Mouse (Mus musculus) heart, adult 18-20 months (tissue): ENCODE data around the gene Tmem54. TPM values are rescaled to one million over a fixed set of nuclear protein-coding genes. Genes with fewer than 3 reads are reported as not detected.

ENCODE experiments used
- DNase-seq, 2 experiments: peaks; one replicate each; pipeline ENCODE4 v3.0.0; 2021 to 2022; ENCODE audit warnings: mixed read lengths in 1 of 2
- total RNA-seq, 2 experiments: library from RNA; stranded (reverse); gene quantifications; 2 replicates each; pipeline ENCODE4 v1.2.3; 2021

The Tmem54 gene
- total RNA-seq, 2 experiments from 2014 or later: not detected

- DNase-seq: no peak
Measured at GRCm38 (mm10) chr4:129151276-129151811, 46.0 kb downstream of the Tmem54 start.

GRCm38 (mm10) chr4:129157541-129157940, 52.2 kb downstream of the Tmem54 start:
- DNase-seq: no peak

GRCm38 (mm10) chr4:129158549-129158948, 53.2 kb downstream of the Tmem54 start:
- no peak for DNase-seq

GRCm38 (mm10) chr4:129161076-129161475, 55.7 kb downstream of the Tmem54 start:
- DNase-seq: no peak

Other genes starting within 250 kb of the Tmem54 start
- gene Trim62, start 222.0 kb upstream of the Tmem54 start, total RNA-seq: 1 to 10 TPM; 1.1 to 1.3 TPM
- 1 to 10 TPM; 2.3 to 3.5 TPM for gene Azin2, start 143.1 kb upstream of the Tmem54 start, total RNA-seq
- gene Ak2, start 113.6 kb upstream of the Tmem54 start, total RNA-seq: 10 to 100 TPM; 75.7 to 78.3 TPM
- 10 to 100 TPM; 27.3 to 28.2 TPM for gene Rnf19b, start 47.3 kb upstream of the Tmem54 start, total RNA-seq
- gene Hpca, start 16.5 kb downstream of the Tmem54 start, total RNA-seq: under 1 TPM in 1 of 2 experiments, not detected in 1; 0.18 TPM
- gene Fndc5, start 31.5 kb downstream of the Tmem54 start, total RNA-seq: 100 to 1,000 TPM; 312 to 343 TPM
- gene S100pbp, start 84.2 kb downstream of the Tmem54 start, total RNA-seq: 1 to 10 TPM; 8.4 to 9.2 TPM
- gene Yars, start 84.2 kb downstream of the Tmem54 start, total RNA-seq: 10 to 100 TPM; 25.6 to 33.4 TPM
- gene C77080, start 155.9 kb downstream of the Tmem54 start, total RNA-seq: 1 to 10 TPM; 2.6 to 3.0 TPM
- gene Sync, start 182.1 kb downstream of the Tmem54 start, total RNA-seq: 10 to 100 TPM; 18.9 to 24.9 TPM
- 10 to 100 TPM; 74.1 to 78.0 TPM for gene Rbbp4, start 229.8 kb downstream of the Tmem54 start, total RNA-seq
- 10 to 100 TPM; 22.4 to 30.2 TPM for gene Zbtb8os, start 230.1 kb downstream of the Tmem54 start, total RNA-seq